Mouse (Mus musculus): ENCODE data around the gene Lsamp. TPM values are rescaled to one million over a fixed set of nuclear protein-coding genes. Genes with fewer than 3 reads are reported as not detected.

Lsamp gene
- polyA plus RNA-seq, 1 experiment from 2014 or later: 106 TPM

DNA sequence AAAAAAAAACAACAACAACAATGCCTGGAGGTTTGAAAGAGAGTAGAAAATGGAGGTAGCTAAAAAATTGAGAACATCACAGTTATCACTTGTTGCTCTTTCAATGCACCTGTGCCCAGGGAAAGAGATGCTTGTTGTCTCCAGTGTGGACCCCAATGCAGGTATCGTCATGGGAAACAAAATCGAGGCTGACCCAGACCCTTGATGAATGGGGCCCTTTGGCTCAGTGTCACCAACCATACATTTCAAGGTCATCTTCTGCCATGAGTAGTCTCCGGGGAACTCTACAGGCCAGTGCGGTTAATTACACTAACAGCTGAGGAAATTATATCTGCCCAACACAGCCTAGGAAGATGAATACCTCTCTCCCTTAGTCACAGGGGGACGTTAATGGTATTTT, 1023.4 kb downstream of the Lsamp start:
- no peaks in the 10 kb centered on the region for H3K4me1 ChIP-seq (ENCODE audit: control insufficient read depth, insufficient read depth, low read length)
- no peak overlapping the region for H3K9ac ChIP-seq (ENCODE audit: low read depth, low read length)
- ATAC-seq: no peak

DNA sequence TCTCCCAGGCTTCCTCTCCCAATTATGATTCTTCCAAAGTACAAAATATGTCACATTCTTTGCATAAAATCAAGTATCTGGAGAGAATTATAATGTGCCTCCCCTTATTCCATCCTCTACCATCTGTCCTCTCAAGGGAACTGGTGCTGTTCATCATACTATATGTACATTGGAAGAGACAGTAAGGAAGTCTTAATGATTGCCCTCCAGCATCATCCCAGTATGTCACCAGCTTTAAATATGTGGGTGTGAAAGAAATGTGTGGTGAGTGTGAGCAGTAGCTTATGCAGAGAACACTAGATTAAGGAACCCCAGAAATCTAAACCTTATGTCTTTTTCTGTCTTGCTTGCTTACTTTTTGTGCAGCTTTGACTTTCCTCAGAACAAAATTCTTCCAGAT, 1050.6 kb downstream of the Lsamp start:
- Histone ChIP-seq H3K4me1 (ENCODE audit: control insufficient read depth, insufficient read depth, low read length) (no peaks in the 10 kb centered on the region), H3K4me3 (ENCODE audit: low read depth, low read length) (no peak overlapping the region)

More for the DNA sequence above, 1023.4 kb downstream of the Lsamp start:
- Histone ChIP-seq H3K4me3 (ENCODE audit: low read depth, low read length) (no peak overlapping the region), H3K9me3 (replicated peaks; ENCODE audit: control insufficient read depth, low read length, poor library complexity, severe bottlenecking) (no peaks in the 10 kb centered on the region), H3K27ac (ENCODE audit: low read length) (no peak overlapping the region), H3K36me3 (ENCODE audit: control insufficient read depth, insufficient read depth, low read length) (no peaks in the 10 kb centered on the region), H3K27me3 (ENCODE audit: control insufficient read depth, insufficient read depth, low read depth, low read length) (no peaks in the 10 kb centered on the region), H3K4me2 (ENCODE audit: low read length) (no peak overlapping the region)
- WGBS: 85% methylated on average over 5 of the region's 5 CpGs

DNA sequence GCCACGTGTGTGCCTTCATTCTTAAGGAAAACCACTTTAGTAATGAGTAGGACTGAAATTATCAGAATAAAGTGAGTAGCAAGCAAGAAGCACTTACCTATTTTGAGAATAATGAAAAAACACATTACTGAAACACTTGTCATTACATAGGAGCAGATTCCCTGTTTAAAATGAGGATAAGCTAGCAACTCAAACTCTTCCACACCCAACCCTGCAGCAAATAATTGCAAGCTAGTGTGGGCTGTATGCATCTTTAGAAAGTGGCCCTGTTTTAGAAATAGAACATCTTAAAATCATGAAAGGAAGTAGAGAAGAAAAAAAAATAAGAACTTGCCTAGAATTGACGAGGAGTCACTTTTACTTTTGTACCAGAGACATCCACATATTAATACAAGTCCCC, 1057.5 kb downstream of the Lsamp start:
- WGBS: 63% methylated on average over 2 of the region's 2 CpGs
- 0 out of 2 replicates have a peak, but pooled peaks cover 4% of the 10 kb centered on the region for H3K4me1 ChIP-seq (ENCODE audit: control insufficient read depth, insufficient read depth, low read length)
- no peak overlapping the region for H3K4me3 ChIP-seq (ENCODE audit: low read depth, low read length)
- no peaks in the 10 kb centered on the region for H3K27me3 ChIP-seq (ENCODE audit: control insufficient read depth, insufficient read depth, low read depth, low read length)
- no peaks in the 10 kb centered on the region for H3K9me3 ChIP-seq (replicated peaks; ENCODE audit: control insufficient read depth, low read length, poor library complexity, severe bottlenecking)
- H3K9ac ChIP-seq (ENCODE audit: low read depth, low read length): no peak overlapping the region
- H3K36me3 ChIP-seq (ENCODE audit: control insufficient read depth, insufficient read depth, low read length): no peaks in the 10 kb centered on the region
- no peak overlapping the region for H3K4me2 ChIP-seq (ENCODE audit: low read length)
- H3K27ac ChIP-seq (ENCODE audit: low read length): no peak overlapping the region
- no peak for ATAC-seq

More for the DNA sequence above, 1050.6 kb downstream of the Lsamp start:
- H3K27ac ChIP-seq (ENCODE audit: low read length): no peak overlapping the region
- H3K27me3 ChIP-seq (ENCODE audit: control insufficient read depth, insufficient read depth, low read depth, low read length): no peaks in the 10 kb centered on the region
- no peak overlapping the region for H3K4me2 ChIP-seq (ENCODE audit: low read length)
- no peak overlapping the region for H3K9ac ChIP-seq (ENCODE audit: low read depth, low read length)
- no peaks in the 10 kb centered on the region for H3K36me3 ChIP-seq (ENCODE audit: control insufficient read depth, insufficient read depth, low read length)
- no peaks in the 10 kb centered on the region for H3K9me3 ChIP-seq (replicated peaks; ENCODE audit: control insufficient read depth, low read length, poor library complexity, severe bottlenecking)
- no peak for ATAC-seq

GRCm38 (mm10) chr16:41063270-41063857, 1079.2 kb downstream of the Lsamp start:
- Histone ChIP-seq H3K27ac (ENCODE audit: low read length) (no peak overlapping the region), H3K4me2 (ENCODE audit: low read length) (no peak overlapping the region), H3K9me3 (replicated peaks; ENCODE audit: control insufficient read depth, low read length, poor library complexity, severe bottlenecking) (no peaks in the 10 kb centered on the region), H3K27me3 (ENCODE audit: control insufficient read depth, insufficient read depth, low read depth, low read length) (no peaks in the 10 kb centered on the region), H3K36me3 (ENCODE audit: control insufficient read depth, insufficient read depth, low read length) (no peaks in the 10 kb centered on the region), H3K4me3 (ENCODE audit: low read depth, low read length) (no peak overlapping the region), H3K4me1 (ENCODE audit: control insufficient read depth, insufficient read depth, low read length) (no peaks in the 10 kb centered on the region), H3K9ac (ENCODE audit: low read depth, low read length) (no peak overlapping the region)
- ATAC-seq: no peak
- WGBS: 68% methylated on average over 7 of the region's 7 CpGs

GRCm38 (mm10) chr16:41073470-41073869, 1089.3 kb downstream of the Lsamp start:
- WGBS: 98% methylated on average over 2 of the region's 2 CpGs
- H3K36me3 ChIP-seq (ENCODE audit: control insufficient read depth, insufficient read depth, low read length): no peaks in the 10 kb centered on the region
- no peak overlapping the region for H3K4me2 ChIP-seq (ENCODE audit: low read length)
- no peaks in the 10 kb centered on the region for H3K9me3 ChIP-seq (replicated peaks; ENCODE audit: control insufficient read depth, low read length, poor library complexity, severe bottlenecking)
- H3K9ac ChIP-seq (ENCODE audit: low read depth, low read length): no peak overlapping the region
- H3K4me3 ChIP-seq (ENCODE audit: low read depth, low read length): no peak overlapping the region
- H3K4me1 ChIP-seq (ENCODE audit: control insufficient read depth, insufficient read depth, low read length): no peaks in the 10 kb centered on the region
- ATAC-seq: no peak
- no peaks in the 10 kb centered on the region for H3K27me3 ChIP-seq (ENCODE audit: control insufficient read depth, insufficient read depth, low read depth, low read length)
- no peak overlapping the region for H3K27ac ChIP-seq (ENCODE audit: low read length)

DNA sequence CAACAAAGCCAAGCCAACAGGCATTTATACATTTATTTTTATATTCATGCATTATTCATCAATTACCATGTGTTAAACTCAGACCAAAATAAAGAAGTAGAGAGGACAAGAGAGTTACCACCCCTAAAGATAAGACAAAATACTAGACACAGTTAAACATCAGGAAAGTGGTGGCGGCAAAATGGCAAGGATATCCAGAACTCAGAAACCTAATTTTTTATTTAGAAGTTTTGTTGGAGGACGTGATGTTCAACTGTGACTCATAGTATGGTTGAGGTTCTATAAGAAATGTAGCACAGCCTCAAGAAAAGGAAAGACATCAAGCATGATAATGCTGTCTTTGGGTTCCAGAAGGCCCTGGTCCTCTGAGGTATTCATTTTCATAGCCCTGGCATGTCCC, 1104.5 kb downstream of the Lsamp start:
- Histone ChIP-seq H3K4me3 (ENCODE audit: low read depth, low read length) (no peak overlapping the region), H3K36me3 (ENCODE audit: control insufficient read depth, insufficient read depth, low read length) (no peaks in the 10 kb centered on the region), H3K4me2 (ENCODE audit: low read length) (no peak overlapping the region), H3K27me3 (ENCODE audit: control insufficient read depth, insufficient read depth, low read depth, low read length) (no peaks in the 10 kb centered on the region), H3K9ac (ENCODE audit: low read depth, low read length) (no peak overlapping the region), H3K4me1 (ENCODE audit: control insufficient read depth, insufficient read depth, low read length) (no peaks in the 10 kb centered on the region), H3K9me3 (replicated peaks; ENCODE audit: control insufficient read depth, low read length, poor library complexity, severe bottlenecking) (no peaks in the 10 kb centered on the region), H3K27ac (ENCODE audit: low read length) (no peak overlapping the region)
- no peak for ATAC-seq
- 95% methylated on average over 2 of the region's 2 CpGs for WGBS

DNA sequence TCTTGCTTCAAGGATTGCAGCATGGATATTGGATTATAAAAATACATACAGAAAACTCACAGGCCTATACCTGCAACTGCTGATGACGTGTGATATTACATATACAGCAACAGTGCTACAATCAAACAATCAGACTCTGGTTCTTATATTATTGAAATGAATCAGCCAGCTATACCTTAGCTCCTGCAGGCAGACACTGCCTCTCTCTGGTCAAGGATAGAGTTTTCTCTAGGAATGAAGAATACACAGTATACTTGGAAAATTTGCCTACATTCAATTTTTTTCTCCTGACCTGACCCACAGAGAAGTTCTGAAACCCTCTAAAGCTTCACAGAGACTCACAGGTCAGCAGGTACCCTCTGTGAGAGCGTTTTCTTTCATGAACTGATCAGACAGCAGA, 1105.9 kb downstream of the Lsamp start:
- Histone ChIP-seq H3K4me1 (ENCODE audit: control insufficient read depth, insufficient read depth, low read length) (no peaks in the 10 kb centered on the region), H3K4me2 (ENCODE audit: low read length) (no peak overlapping the region), H3K27ac (ENCODE audit: low read length) (no peak overlapping the region), H3K9ac (ENCODE audit: low read depth, low read length) (no peak overlapping the region), H3K9me3 (replicated peaks; ENCODE audit: control insufficient read depth, low read length, poor library complexity, severe bottlenecking) (no peaks in the 10 kb centered on the region), H3K27me3 (ENCODE audit: control insufficient read depth, insufficient read depth, low read depth, low read length) (no peaks in the 10 kb centered on the region), H3K4me3 (ENCODE audit: low read depth, low read length) (no peak overlapping the region), H3K36me3 (ENCODE audit: control insufficient read depth, insufficient read depth, low read length) (no peaks in the 10 kb centered on the region)
- 48% methylated on average over 2 of the region's 2 CpGs for WGBS
- ATAC-seq: 0 out of 2 replicates have a peak, but pooled peaks have one; percentile 28

GRCm38 (mm10) chr16:41091259-41091658, 1107.1 kb downstream of the Lsamp start:
- H3K4me3 ChIP-seq (ENCODE audit: low read depth, low read length): no peak overlapping the region
- no peak for ATAC-seq

GRCm38 (mm10) chr16:41102805-41103204, 1118.6 kb downstream of the Lsamp start:
- Histone ChIP-seq H3K4me2 (ENCODE audit: low read length) (no peak overlapping the region), H3K9ac (ENCODE audit: low read depth, low read length) (no peak overlapping the region), H3K4me3 (ENCODE audit: low read depth, low read length) (no peak overlapping the region), H3K27ac (ENCODE audit: low read length) (no peak overlapping the region), H3K9me3 (replicated peaks; ENCODE audit: control insufficient read depth, low read length, poor library complexity, severe bottlenecking) (no peaks in the 10 kb centered on the region), H3K4me1 (ENCODE audit: control insufficient read depth, insufficient read depth, low read length) (no peaks in the 10 kb centered on the region), H3K27me3 (ENCODE audit: control insufficient read depth, insufficient read depth, low read depth, low read length) (no peaks in the 10 kb centered on the region), H3K36me3 (ENCODE audit: control insufficient read depth, insufficient read depth, low read length) (no peaks in the 10 kb centered on the region)
- WGBS: 83% methylated on average over 3 of the region's 3 CpGs
- ATAC-seq: no peak

More at GRCm38 (mm10) chr16:41091259-41091658, 1107.1 kb downstream of the Lsamp start:
- Histone ChIP-seq H3K9ac (ENCODE audit: low read depth, low read length) (no peak overlapping the region), H3K4me2 (ENCODE audit: low read length) (no peak overlapping the region), H3K27ac (ENCODE audit: low read length) (no peak overlapping the region), H3K4me1 (ENCODE audit: control insufficient read depth, insufficient read depth, low read length) (no peaks in the 10 kb centered on the region), H3K27me3 (ENCODE audit: control insufficient read depth, insufficient read depth, low read depth, low read length) (no peaks in the 10 kb centered on the region), H3K36me3 (ENCODE audit: control insufficient read depth, insufficient read depth, low read length) (no peaks in the 10 kb centered on the region), H3K9me3 (replicated peaks; ENCODE audit: control insufficient read depth, low read length, poor library complexity, severe bottlenecking) (no peaks in the 10 kb centered on the region)

Data from midbrain, embryonic 16.5 days (tissue).